Mouse (Mus musculus) MEL (cell line): Measurements from ENCODE around the gene Vav3. TPM values are rescaled to one million over a fixed set of nuclear protein-coding genes. Genes with fewer than 3 reads are reported as not detected.

Experiments
- DNase-seq: peaks from one replicate; pipeline ENCODE4 v3.0.0; 2011; ENCODE audit warnings: low read depth, low spot score
- H3K27ac ChIP-seq: 2 replicates; pipeline ENCODE4 v1.5.1; 2012; ENCODE audit warnings: low read depth, mild to moderate bottlenecking, control low read depth, low read length, moderate library complexity; ENCODE audit not compliant: control insufficient read depth
- H3K27me3 ChIP-seq, 2 experiments: fragments of 150-350 bp in 1 of 2; sonication (generic) in 1 of 2; 2 replicates each; pipeline ENCODE4 v1.6.1; 2012; ENCODE audit warnings: low read length in 2 of 2, mild to moderate bottlenecking in 2 of 2, improper control_type of control experiment in 1 of 2, moderate library complexity in 1 of 2; ENCODE audit not compliant: insufficient read depth in 2 of 2, control insufficient read depth in 1 of 2
- H3K36me3 ChIP-seq, 2 experiments: 2 replicates each; pipeline ENCODE4 v1.6.1; 2012 to 2014; ENCODE audit warnings: low read length in 2 of 2, improper control_type of control experiment in 1 of 2, inconsistent platforms in 1 of 2, mild to moderate bottlenecking in 1 of 2; ENCODE audit not compliant: insufficient read depth in 2 of 2, control insufficient read depth in 1 of 2
- H3K4me1 ChIP-seq, 2 experiments: fragments of 150-350 bp in 1 of 2; sonication (generic) in 1 of 2; 2 replicates each; pipeline ENCODE4 v1.6.1; 2012; ENCODE audit warnings: low read length in 2 of 2, improper control_type of control experiment in 1 of 2, mild to moderate bottlenecking in 1 of 2; ENCODE audit not compliant: insufficient read depth in 2 of 2, control insufficient read depth in 1 of 2
- H3K4me3 ChIP-seq, 2 experiments: fragments of 150-350 bp in 1 of 2; sonication (generic) in 1 of 2; 2 replicates each; pipeline ENCODE4 v1.5.1; 2012; ENCODE audit warnings: low read depth in 2 of 2, low read length in 2 of 2, mild to moderate bottlenecking in 2 of 2, moderate library complexity in 2 of 2, control low read depth in 1 of 2, improper control_type of control experiment in 1 of 2; ENCODE audit not compliant: control insufficient read depth in 1 of 2, insufficient read depth in 1 of 2
- H3K79me2 ChIP-seq: 2 replicates; pipeline ENCODE4 v1.6.1; 2012; ENCODE audit warnings: mild to moderate bottlenecking, low read length, moderate library complexity; ENCODE audit not compliant: control insufficient read depth, poor library complexity, insufficient read depth
- H3K9ac ChIP-seq: 2 replicates; pipeline ENCODE4 v1.6.1; 2012; ENCODE audit warnings: low read depth, mild to moderate bottlenecking, control low read depth, low read length, moderate library complexity; ENCODE audit not compliant: control insufficient read depth, poor library complexity, severe bottlenecking
- H3K9me3 ChIP-seq: fragments of 150-350 bp; sonication (generic); replicated peaks from 2 replicates; pipeline ENCODE4 v1.6.1; 2012; ENCODE audit warnings: mild to moderate bottlenecking, low read length, improper control_type of control experiment, moderate library complexity; ENCODE audit not compliant: insufficient read depth
- CTCF ChIP-seq, 3 experiments: IDR thresholded peaks in 2 of 3; conservative IDR thresholded peaks in 1 of 3; 2 replicates each; pipeline ENCODE4 v1.5.1; 2011 to 2012; ENCODE audit warnings: low read length in 3 of 3, low read depth in 2 of 3, mild to moderate bottlenecking in 2 of 3, improper control_type of control experiment in 1 of 3, inconsistent platforms in 1 of 3, mixed read lengths in 1 of 3, moderate library complexity in 1 of 3; ENCODE audit not compliant: control insufficient read depth in 1 of 3, insufficient read depth in 1 of 3, poor library complexity in 1 of 3, severe bottlenecking in 1 of 3
- ETS1 ChIP-seq: IDR thresholded peaks from 2 replicates; pipeline ENCODE4 v1.6.1; 2012; ENCODE audit warnings: low read depth, mild to moderate bottlenecking, inconsistent platforms, low read length, improper control_type of control experiment, moderate library complexity
- GABPA ChIP-seq: IDR thresholded peaks from 2 replicates; pipeline ENCODE4 v1.6.1; 2012; ENCODE audit warnings: low read depth, mild to moderate bottlenecking, inconsistent platforms, low read length, improper control_type of control experiment, moderate library complexity
- MEF2A ChIP-seq: IDR thresholded peaks from 2 replicates; pipeline ENCODE4 v1.6.1; 2014; ENCODE audit warnings: low read depth, mild to moderate bottlenecking, inconsistent platforms, low read length, improper control_type of control experiment; ENCODE audit not compliant: poor library complexity, insufficient replicate concordance, severe bottlenecking; ENCODE audit errors: extremely low read depth
- MYB ChIP-seq: IDR thresholded peaks from 2 replicates; pipeline ENCODE4 v1.6.1; 2011; ENCODE audit warnings: mild to moderate bottlenecking, low read depth, low read length, improper control_type of control experiment
- NRF1 ChIP-seq: IDR thresholded peaks from 2 replicates; pipeline ENCODE4 v1.6.1; 2014; ENCODE audit warnings: low read depth, mild to moderate bottlenecking, inconsistent platforms, low read length, improper control_type of control experiment, moderate library complexity; ENCODE audit not compliant: poor library complexity, insufficient read depth, severe bottlenecking
- POLR2AphosphoS2 ChIP-seq: IDR thresholded peaks from 2 replicates; pipeline ENCODE4 v1.6.1; 2011; ENCODE audit warnings: low read length, improper control_type of control experiment
- RCOR1 ChIP-seq: IDR thresholded peaks from 2 replicates; pipeline ENCODE4 v1.6.1; 2012; ENCODE audit warnings: low read depth, mild to moderate bottlenecking, inconsistent platforms, low read length, improper control_type of control experiment
- SIN3A ChIP-seq: IDR thresholded peaks from 2 replicates; pipeline ENCODE4 v1.6.1; 2012; ENCODE audit warnings: low read length, improper control_type of control experiment, inconsistent platforms
- TAL1 ChIP-seq: IDR thresholded peaks from 2 replicates; pipeline ENCODE4 v1.6.1; 2012; ENCODE audit warnings: mild to moderate bottlenecking, inconsistent platforms, low read length, moderate library complexity, mixed read lengths
- UBTF ChIP-seq: IDR thresholded peaks from 2 replicates; pipeline ENCODE4 v1.6.1; 2012; ENCODE audit warnings: low read depth, mild to moderate bottlenecking, inconsistent platforms, low read length, improper control_type of control experiment, moderate library complexity, borderline replicate concordance; ENCODE audit not compliant: insufficient read depth
- ZMIZ1 ChIP-seq: IDR thresholded peaks from 2 replicates; pipeline ENCODE4 v1.6.1; 2012; ENCODE audit warnings: low read depth, mild to moderate bottlenecking, inconsistent platforms, low read length, improper control_type of control experiment, moderate library complexity
- ZNF384 ChIP-seq: IDR thresholded peaks from 2 replicates; pipeline ENCODE4 v1.6.1; 2012; ENCODE audit warnings: low read depth, mild to moderate bottlenecking, inconsistent platforms, low read length, improper control_type of control experiment
- polyA plus RNA-seq, 2 experiments: library from polyadenylated mRNA; stranded (reverse) in 1 of 2; unstranded in 1 of 2; fragments of >175 nt in 1 of 2; fragments of >200 nt in 1 of 2; gene quantifications; 2 replicates each; pipeline versions ENCODE4 v1.2.1 to v1.2.4; 2012; ENCODE audit warnings: low replicate concordance in 2 of 2, low read depth in 1 of 2; ENCODE audit not compliant: insufficient read length in 2 of 2, insufficient read depth in 1 of 2, missing spikeins in 1 of 2
- total RNA-seq: library from RNA; depleted of rRNA; stranded (reverse); fragments of 300-350 nt; gene quantifications from 2 replicates; pipeline ENCODE4 v1.2.3, GENCODE M21; 2012

The Vav3 gene
- total and polyA plus RNA-seq, 3 experiments: not detected

DNA sequence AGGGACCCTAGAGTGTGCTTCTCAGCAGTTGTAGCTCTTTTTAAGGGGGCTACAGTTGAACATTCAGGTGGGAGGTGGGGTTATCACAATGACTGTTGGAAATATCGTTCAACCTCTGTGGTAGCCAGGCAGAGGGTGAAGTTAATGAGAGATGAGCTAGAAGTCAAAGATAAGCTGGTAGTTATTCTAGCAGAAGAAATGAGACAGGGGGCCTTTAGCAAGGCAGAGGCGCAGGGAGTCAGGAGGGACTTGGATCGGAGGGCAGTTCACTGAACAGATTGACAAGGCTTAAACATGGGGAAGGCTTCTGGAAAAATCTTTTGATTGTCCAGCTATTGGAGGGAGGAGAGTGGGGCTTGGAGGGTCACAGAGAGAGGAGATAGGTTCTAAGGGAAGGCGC is 147.4 kb downstream of the Vav3 start:
- Histone ChIP-seq H3K9me3 (no peaks in the 10 kb centered on the region), H3K9ac (no peak overlapping the region), H3K36me3 (no peaks in the 10 kb centered on the region), H3K27me3 (peaks cover 0 to 2% of the 10 kb centered on the region in 2 experiments; a peak in 2 of 4 replicates), H3K79me2 (no peaks in the 10 kb centered on the region), H3K4me1 (no peaks in the 10 kb centered on the region), H3K27ac (no peak overlapping the region), H3K4me3 (no peak overlapping the region)
- DNase-seq: no peak
- no peak for TF ChIP-seq NRF1
- TF ChIP-seq TAL1: no peak
- no peak for TF ChIP-seq CTCF (IDR thresholded peaks at IDR 0.05 in 2 of 3, conservative IDR thresholded peaks at IDR 0.05 in 1 of 3; ENCODE audit: control insufficient read depth in 1 of 3, insufficient read depth in 1 of 3, low read depth in 2 of 3, low read length in 3 of 3, poor library complexity in 1 of 3, severe bottlenecking in 1 of 3)

DNA sequence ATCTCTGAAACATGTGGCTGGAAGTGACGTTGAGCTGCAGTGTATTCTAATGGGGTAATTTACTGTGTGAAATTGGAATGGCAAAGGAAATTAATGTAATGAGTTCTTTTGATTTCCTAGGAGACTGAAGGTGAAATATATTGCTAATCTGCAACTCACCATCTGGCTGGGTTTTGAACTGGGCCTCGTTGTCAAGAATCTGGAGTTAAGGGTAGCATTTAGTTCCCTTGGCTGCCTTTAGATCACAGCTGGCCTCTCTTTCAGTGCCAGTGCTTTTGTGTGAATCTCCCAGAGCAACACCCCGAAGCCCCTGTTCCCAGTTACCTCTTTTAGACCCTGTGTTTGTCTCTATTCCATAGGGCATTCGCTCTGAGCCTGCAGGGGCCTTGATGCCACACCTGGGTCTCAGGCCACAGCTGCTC is 148.3 kb downstream of the Vav3 start:
- H3K9me3 ChIP-seq: no peaks in the 10 kb centered on the region
- H3K79me2 ChIP-seq: no peaks in the 10 kb centered on the region
- TF ChIP-seq MYB (no peak), ZNF384 (no peak), ETS1 (no peak), GABPA (no peak), ZMIZ1 (no peak), RCOR1 (no peak), CTCF (IDR thresholded peaks at IDR 0.05 in 2 of 3, conservative IDR thresholded peaks at IDR 0.05 in 1 of 3; ENCODE audit: control insufficient read depth in 1 of 3, insufficient read depth in 1 of 3, low read depth in 2 of 3, low read length in 3 of 3, poor library complexity in 1 of 3, severe bottlenecking in 1 of 3) (no peak), POLR2AphosphoS2 (no peak), MEF2A (no peak), SIN3A (no peak), TAL1 (no peak), UBTF (no peak)
- H3K36me3 ChIP-seq: no peaks in the 10 kb centered on the region
- DNase-seq: no peak
- no peak overlapping the region for H3K9ac ChIP-seq
- H3K4me1 ChIP-seq: no peaks in the 10 kb centered on the region
- no peak overlapping the region for H3K4me3 ChIP-seq
- H3K27ac ChIP-seq: no peak overlapping the region
- peaks cover 0 to 2% of the 10 kb centered on the region in 2 experiments; a peak in 2 of 4 replicates for H3K27me3 ChIP-seq
